Comparison of ENCODE assay signal across 8 mouse cellular contexts in genomic region chr2:92183613-92184076, GRCm38 (mm10).
DNase-seq lines count a peak whose midpoint lies in the region; ATAC-seq and TF ChIP-seq lines count a peak whose summit lies in the region.

No protein-coding gene starts in this region.

- TF ChIP-seq POLR2A in brain, embryonic 14.5 days (IDR thresholded peaks at IDR 0.05; ENCODE audit: borderline replicate concordance, extremely low read depth, insufficient read depth, insufficient read length, poor library complexity, severe bottlenecking), result peak; percentile 90

- H3K9ac ChIP-seq in heart, embryonic 11.5 days (ENCODE audit: low read depth, low read length), result peak overlapping the region; percentile 92
- peak overlapping the region; percentile 90 for H3K9ac ChIP-seq in kidney, embryonic 16.5 days (replicated peaks; ENCODE audit: low read length)

- H3K36me3 ChIP-seq in heart, embryonic 11.5 days (ENCODE audit: control insufficient read depth, insufficient read depth, low read length), result no peaks in the 10 kb centered on the region
- H3K36me3 ChIP-seq in kidney, embryonic 16.5 days (ENCODE audit: insufficient read depth, low read length), result no peaks in the 10 kb centered on the region

- H3K27me3 ChIP-seq in heart, embryonic 11.5 days (ENCODE audit: control insufficient read depth, insufficient read depth, low read length), result no peaks in the 10 kb centered on the region
- H3K27me3 ChIP-seq in kidney, embryonic 16.5 days (ENCODE audit: insufficient read depth, low read length), result no peaks in the 10 kb centered on the region

- peak overlapping the region; percentile 85 for H3K4me3 ChIP-seq in heart, embryonic 11.5 days (ENCODE audit: low read depth, low read length)
- H3K4me3 ChIP-seq in kidney, embryonic 16.5 days (ENCODE audit: low read length), result peak overlapping the region; percentile 78

- under 1% methylated on average over 37 of the region's 40 CpGs for WGBS in heart, embryonic 11.5 days (ENCODE audit: insufficient replicate concordance)
- 0% methylated on average over 15 of the region's 40 CpGs for WGBS in kidney, embryonic 16.5 days

- peak; percentile 80 for ATAC-seq in erythroblast, adult 5-6 weeks (replicated peaks; ENCODE audit: low FRiP score, poor library complexity, severe bottlenecking)
- ATAC-seq in heart, embryonic 11.5 days (replicated peaks; ENCODE audit: insufficient number of reproducible peaks, low FRiP score, low TSS enrichment), result peak; percentile 86
- peak; percentile 88 for ATAC-seq in kidney, embryonic 16.5 days (ENCODE audit: low FRiP score, low TSS enrichment)

- H3K4me2 ChIP-seq in heart, embryonic 11.5 days, result peak overlapping the region; percentile 84
- peak overlapping the region; percentile 67 for H3K4me2 ChIP-seq in kidney, embryonic 16.5 days (replicated peaks; ENCODE audit: low read depth, low read length)

- H3K9me3 ChIP-seq in heart, embryonic 11.5 days (replicated peaks; ENCODE audit: control insufficient read depth, low read length), result no peaks in the 10 kb centered on the region
- no peaks in the 10 kb centered on the region for H3K9me3 ChIP-seq in kidney, embryonic 16.5 days (ENCODE audit: low read length)

- peak; percentile 95 for DNase-seq in CD4-positive helper T cell, adult 2 months (ENCODE audit: low read depth, low spot score)
- peak; percentile 97 for DNase-seq in brain, embryonic 14.5 days (ENCODE audit: low read depth)
- peak; percentile 91 for DNase-seq in liver
- peak; percentile 69 to 86 for DNase-seq in monocyte, adult 2 months (ENCODE audit: low read depth in 1 of 2, low spot score in 2 of 2)
- peak; percentile 81 to 87 for DNase-seq in spleen, postnatal 14 days (ENCODE audit: low spot score in 2 of 2)

- no peak for TF ChIP-seq CTCF in brain, embryonic 14.5 days (IDR thresholded peaks at IDR 0.05; ENCODE audit: borderline replicate concordance, extremely low read depth, insufficient read depth, insufficient read length)

- H3K27ac ChIP-seq in heart, embryonic 11.5 days (ENCODE audit: low read depth, low read length), result peak overlapping the region; percentile 98
- peak overlapping the region; percentile 100 for H3K27ac ChIP-seq in kidney, embryonic 16.5 days (ENCODE audit: low read length)

- H3K4me1 ChIP-seq in heart, embryonic 11.5 days (ENCODE audit: control insufficient read depth, insufficient read depth, low read length), result peaks cover 8% of the 10 kb centered on the region
- peaks cover 24% of the 10 kb centered on the region for H3K4me1 ChIP-seq in kidney, embryonic 16.5 days (ENCODE audit: insufficient read depth, low read length)

Comparison
In these comparisons a context has a peak if more than half of its experiments do, and no peak if none do; other contexts are left out.
1. Peak in every context shown above with its lines: DNase-seq, ATAC-seq, H3K4me3 ChIP-seq and H3K27ac ChIP-seq.